Mouse (Mus musculus): ENCODE measurements at regions not wholly inside any gene's neighbourhood (a gene's known extent, or its start where the extent isn't known, plus 50 kb on each side); places are given as distances from the start of the nearest gene placed in this dataset.

GRCm38 (mm10) chr11:38938124-38938883 lies 1702.5 kb upstream of the Tenm2 start:
- Histone ChIP-seq H3K36me3 (no peaks in the 10 kb centered on the region), H3K9ac (replicated peaks) (no peak overlapping the region), H3K4me1 (replicated peaks) (peaks cover 5% of the 10 kb centered on the region; the same call in 1 of the 2 replicates), H3K27ac (peak overlapping the region; percentile 26; the same call in 1 of the 2 replicates), H3K4me2 (replicated peaks) (no peak overlapping the region), H3K4me3 (replicated peaks) (no peak overlapping the region), H3K9me3 (no peaks in the 10 kb centered on the region), H3K27me3 (no peaks in the 10 kb centered on the region)
- 0 out of 2 replicates have a peak, but pooled peaks have one; percentile 17 for ATAC-seq
- 35% methylated on average over 9 of the region's 9 CpGs for WGBS
